Mouse (Mus musculus) common myeloid progenitor, adult 5-6 weeks (primary cell): Measurements from ENCODE around the gene Fgfr2. TPM values are rescaled to one million over a fixed set of nuclear protein-coding genes. Genes with fewer than 3 reads are reported as not detected.
"Not testable (repeated sequence)": the region's sequence is repeated elsewhere in the genome, so short reads cannot be mapped to it uniquely, and the experiment has no call there.

Experiments
- ATAC-seq: replicated peaks from 2 replicates; pipeline ENCODE4 v1.8.0; 2016; ENCODE audit warnings: low read depth, mild to moderate bottlenecking, moderate TSS enrichment, inconsistent platforms; ENCODE audit not compliant: poor library complexity, severe bottlenecking
- total RNA-seq: library from RNA; stranded (forward); fragments of 200-1000, 187-1606 nt; gene quantifications from 2 replicates; pipeline ENCODE4 v1.2.3, GENCODE M21; 2017

The Fgfr2 gene
- total RNA-seq, 1 experiment from 2014 or later, result not detected

GRCm38 (mm10) chr7:130693800-130694193, 2429.4 kb downstream of the Fgfr2 start:
- no peak for ATAC-seq

- peak; percentile 36; the same call in 1 of the 2 replicates for ATAC-seq
Observed at GRCm38 (mm10) chr7:130692943-130693799, 2430.0 kb downstream of the Fgfr2 start.

- ATAC-seq, result peak; percentile 62
Observed at GRCm38 (mm10) chr7:130692392-130692942, 2430.7 kb downstream of the Fgfr2 start.

DNA sequence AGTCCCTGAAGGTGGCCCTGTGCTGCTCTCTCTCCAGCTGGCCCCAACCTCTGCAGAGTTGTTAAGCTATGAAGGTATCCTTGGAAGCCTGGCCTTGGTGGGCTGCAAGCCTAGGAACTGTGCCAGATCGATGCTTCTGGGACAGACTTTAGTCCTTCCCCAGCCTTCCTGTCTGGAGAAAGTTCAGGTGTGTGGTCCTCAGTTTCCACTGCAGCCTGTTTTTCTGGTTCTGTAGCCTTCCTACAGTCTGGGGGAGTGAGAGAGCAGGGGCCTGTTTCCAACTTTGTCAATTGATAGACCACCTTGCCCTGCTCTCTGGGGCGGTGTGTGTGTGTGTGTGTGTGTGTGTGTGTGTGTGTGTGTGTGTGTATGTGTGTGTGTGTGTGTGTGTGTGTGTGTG, 2431.2 kb downstream of the Fgfr2 start:
- no peak for ATAC-seq

- ATAC-seq, result no peak
Observed at GRCm38 (mm10) chr7:130690869-130691268, 2432.3 kb downstream of the Fgfr2 start.

DNA sequence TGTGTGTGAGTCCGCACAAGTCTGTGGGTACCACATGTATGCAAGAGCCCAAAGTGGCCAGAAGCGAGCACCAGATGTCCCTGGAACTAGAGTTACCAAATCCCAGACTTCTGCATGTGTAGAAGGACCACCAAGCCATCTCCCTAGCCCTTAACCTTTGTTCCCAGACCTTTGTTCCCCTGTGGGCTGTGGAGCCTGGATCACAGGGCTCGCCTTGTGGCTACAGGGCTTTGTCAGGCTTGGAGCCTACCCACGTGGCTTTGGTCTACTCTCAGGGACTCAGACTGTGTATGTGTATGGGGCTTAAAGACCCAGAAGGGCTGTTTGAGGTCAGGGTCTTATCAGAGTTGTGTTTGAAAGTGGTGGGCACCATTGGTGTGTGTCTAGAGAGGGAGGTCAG, 2434.5 kb downstream of the Fgfr2 start:
- ATAC-seq, result no peak

DNA sequence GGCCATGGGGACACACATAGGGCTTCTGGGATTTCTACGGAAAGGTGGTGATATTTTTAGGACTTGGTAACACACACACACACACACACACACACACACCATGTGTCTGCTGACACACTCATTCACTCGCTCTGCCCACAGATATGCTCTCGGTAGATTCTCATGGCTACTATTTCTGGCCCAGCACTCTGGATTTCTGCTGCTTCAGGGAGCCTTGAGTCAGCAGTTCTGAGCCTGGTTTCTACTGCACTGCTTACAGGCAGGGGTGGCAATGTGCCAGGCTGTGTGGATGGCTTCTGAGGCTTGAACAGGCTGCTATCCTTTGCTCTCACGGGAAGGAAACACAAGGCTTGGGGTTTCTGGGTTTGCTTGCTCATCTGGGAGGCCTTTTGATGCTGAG, 2441.4 kb downstream of the Fgfr2 start:
- peak; percentile 77 for ATAC-seq

GRCm38 (mm10) chr7:130678414-130678813, 2444.7 kb downstream of the Fgfr2 start:
- ATAC-seq, result no peak

- ATAC-seq, result no peak
Observed at GRCm38 (mm10) chr7:130677541-130678274, 2445.4 kb downstream of the Fgfr2 start.

GRCm38 (mm10) chr7:130676885-130677540, 2446.1 kb downstream of the Fgfr2 start:
- ATAC-seq, result no peak

DNA sequence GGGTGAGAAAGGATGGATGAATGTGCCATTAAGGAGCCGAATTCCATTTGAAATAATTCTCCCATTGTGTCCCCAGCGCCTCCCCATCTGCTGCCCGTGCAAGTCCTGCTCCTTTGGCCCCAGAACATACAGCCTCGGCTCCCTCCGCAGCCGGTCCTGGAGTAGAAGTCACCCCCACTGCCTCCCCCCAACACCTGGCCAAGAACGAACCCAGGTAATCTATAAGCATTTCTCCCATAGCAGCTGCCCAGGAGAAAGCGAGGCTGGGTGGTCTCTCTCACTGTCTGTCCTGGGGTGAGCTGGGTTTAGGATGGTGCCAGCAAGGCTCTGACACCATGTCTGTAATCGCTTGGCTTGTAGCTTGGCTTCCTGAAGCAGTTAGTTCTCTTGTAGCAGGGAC, 2448.6 kb downstream of the Fgfr2 start:
- no peak for ATAC-seq

- peak; percentile 85 for ATAC-seq
Observed at GRCm38 (mm10) chr7:130673169-130674033, 2449.7 kb downstream of the Fgfr2 start.

DNA sequence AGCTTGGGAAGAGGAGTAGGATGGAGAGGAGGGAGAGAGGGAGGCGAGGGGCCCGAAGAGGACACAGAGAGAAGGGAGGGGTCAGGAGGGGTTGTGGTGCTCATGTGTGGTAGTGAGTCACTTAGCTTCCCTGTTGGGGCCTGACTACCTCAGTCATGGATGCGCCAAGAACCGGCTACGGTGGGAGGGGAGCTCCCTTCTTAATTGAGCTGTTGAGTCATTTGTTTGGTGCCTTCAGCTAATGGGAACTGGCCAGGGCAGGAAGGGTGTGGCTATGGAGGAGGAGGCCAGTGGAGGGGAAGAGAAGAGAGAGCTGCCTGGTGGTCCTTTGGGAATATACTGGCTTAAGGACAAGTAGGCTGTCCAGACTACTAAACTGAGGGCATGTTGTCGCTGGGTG, 2451.8 kb downstream of the Fgfr2 start:
- ATAC-seq, result no peak

GRCm38 (mm10) chr7:130670358-130670757, 2452.8 kb downstream of the Fgfr2 start:
- no peak for ATAC-seq

DNA sequence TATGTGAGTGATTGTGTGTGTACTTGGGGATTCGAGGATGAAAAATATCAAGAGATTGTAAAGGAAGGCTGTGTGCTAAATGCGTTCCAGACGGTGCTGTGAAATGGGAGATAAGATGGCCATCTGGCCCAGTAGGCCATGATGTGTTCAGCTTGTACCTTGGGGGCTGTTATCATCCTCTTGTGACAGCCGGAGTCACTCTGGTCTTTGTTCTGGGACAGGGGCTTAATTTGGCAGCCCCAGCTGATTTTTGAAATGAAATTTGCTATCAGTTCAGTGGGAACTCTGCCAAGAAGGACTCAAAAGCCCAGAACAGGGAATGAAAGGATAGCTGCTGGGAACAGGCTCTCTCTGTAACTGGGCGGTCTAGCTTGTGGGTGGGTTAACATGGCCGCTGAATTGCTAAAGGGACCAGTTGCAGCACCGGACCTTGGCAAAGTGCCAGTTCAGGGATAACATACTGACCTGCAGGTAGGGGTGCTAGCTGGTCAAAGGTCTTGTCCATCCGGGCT, 2453.7 kb downstream of the Fgfr2 start:
- ATAC-seq, result no peak

- ATAC-seq, result no peak
Observed at GRCm38 (mm10) chr7:130668729-130669281, 2454.3 kb downstream of the Fgfr2 start.

GRCm38 (mm10) chr7:130668013-130668412, 2455.1 kb downstream of the Fgfr2 start:
- ATAC-seq, result not testable (repeated sequence)

GRCm38 (mm10) chr7:130665358-130665757, 2457.8 kb downstream of the Fgfr2 start:
- ATAC-seq, result no peak

DNA sequence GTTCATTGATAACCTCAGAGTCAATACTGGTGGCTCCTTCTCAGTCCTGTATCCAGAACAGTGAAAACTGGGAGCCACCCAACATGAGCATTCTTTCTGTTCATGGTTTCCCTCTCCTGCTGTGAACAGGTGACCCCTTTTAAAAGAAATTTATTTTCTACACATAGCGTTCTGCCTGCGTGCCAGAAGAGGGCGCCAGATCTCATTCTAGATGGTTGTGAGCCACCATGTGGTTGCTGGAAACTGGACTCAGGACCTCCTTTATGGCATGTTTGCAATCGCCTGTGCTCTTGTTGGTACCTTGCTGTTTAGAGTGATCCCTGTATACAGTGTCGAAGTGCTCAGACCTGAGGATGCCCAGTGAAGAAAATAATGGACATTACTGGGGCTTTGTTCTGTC, 2458.5 kb downstream of the Fgfr2 start:
- ATAC-seq, result no peak
